Mouse (Mus musculus) limb, embryonic 10.5 days (tissue): ENCODE results near the gene Ccdc30. TPM values are rescaled to one million over a fixed set of nuclear protein-coding genes. Genes with fewer than 3 reads are reported as not detected.
A peak's percentile ranks its signal among the peaks of the same experiment; 100 is the strongest.

ENCODE experiments used
- DNase-seq: peaks from one replicate; pipeline ENCODE4 v3.0.0-alpha.2; 2017; ENCODE audit warnings: low spot score
- H3K27ac ChIP-seq: fragments of 300-500 bp; sonication (generic); 2 replicates; pipeline ENCODE4 v1.5.1; 2016; ENCODE audit warnings: mild to moderate bottlenecking
- H3K27me3 ChIP-seq: fragments of 300-500 bp; sonication (generic); 2 replicates; pipeline ENCODE4 v1.6.1; 2016; ENCODE audit warnings: low read depth, mild to moderate bottlenecking; ENCODE audit not compliant: poor library complexity, severe bottlenecking
- H3K36me3 ChIP-seq: fragments of 300-500 bp; sonication (generic); 2 replicates; pipeline ENCODE4 v1.6.1; 2016; ENCODE audit warnings: mild to moderate bottlenecking, moderate library complexity
- H3K4me1 ChIP-seq: fragments of 300-500 bp; sonication (generic); 2 replicates; pipeline ENCODE4 v1.6.1; 2016
- H3K4me3 ChIP-seq: fragments of 300-500 bp; sonication (generic); 2 replicates; pipeline ENCODE4 v1.5.1; 2016; ENCODE audit warnings: mild to moderate bottlenecking, moderate library complexity
- H3K9me3 ChIP-seq: fragments of 300-500 bp; sonication (generic); replicated peaks from 2 replicates; pipeline ENCODE4 v1.6.1; 2016; ENCODE audit warnings: mild to moderate bottlenecking
- WGBS: fragments of 180-500 bp; shearing (Covaris S2); methylation state at CpG from one replicate; pipeline ENCODE4 v1.1.7; 2016; 5-methylcytosine and 5-hydroxymethylcytosine counted together
- polyA plus RNA-seq: library from polyadenylated mRNA; unstranded; fragments of >200 nt; fragmentation: Nextera tagmentation; extraction: Ambion mirVana; gene quantifications from 2 replicates; pipeline ENCODE4 v1.2.1, GENCODE M21; 2016

Gene Ccdc30
- polyA plus RNA-seq, 1 experiment from 2014 or later, result 7.0 TPM

DNA sequence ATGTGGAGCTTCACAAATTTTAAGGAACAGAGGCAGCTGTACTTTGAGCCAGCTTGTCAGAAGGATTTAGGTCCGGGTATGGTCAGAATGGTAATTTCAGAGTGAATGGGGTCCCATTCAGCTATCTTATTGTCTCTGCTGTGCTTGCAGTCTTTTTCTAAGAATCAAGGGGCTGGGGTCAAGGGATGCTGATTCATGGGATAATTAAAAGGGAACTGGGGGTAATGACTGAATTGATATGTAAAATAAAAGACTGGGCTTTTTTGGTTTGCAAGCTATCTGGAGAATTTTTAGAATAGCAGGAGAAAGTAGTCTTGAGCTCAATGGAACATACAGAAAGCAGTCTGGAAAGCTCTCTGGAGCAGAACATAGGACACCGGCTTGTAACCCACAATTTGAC lies 11.9 kb downstream of the Ccdc30 start:
- WGBS, result 94% methylated on average over 2 of the region's 2 CpGs
- H3K9me3 ChIP-seq, result no peaks in the 10 kb centered on the region
- no peaks in the 10 kb centered on the region for H3K27me3 ChIP-seq
- H3K27ac ChIP-seq, result no peak overlapping the region
- no peak for DNase-seq
- H3K36me3 ChIP-seq, result no peaks in the 10 kb centered on the region
- H3K4me3 ChIP-seq, result no peak overlapping the region
- H3K4me1 ChIP-seq, result no peaks in the 10 kb centered on the region

- no peak for DNase-seq
Observed at GRCm38 (mm10) chr4:119400896-119401295, 14.4 kb downstream of the Ccdc30 start.

GRCm38 (mm10) chr4:119398751-119399150 lies 16.6 kb downstream of the Ccdc30 start:
- H3K9me3 ChIP-seq, result no peaks in the 10 kb centered on the region
- H3K4me1 ChIP-seq, result no peaks in the 10 kb centered on the region
- H3K36me3 ChIP-seq, result no peaks in the 10 kb centered on the region
- 90% methylated on average over 7 of the region's 7 CpGs for WGBS
- no peak overlapping the region for H3K27ac ChIP-seq
- no peak overlapping the region for H3K4me3 ChIP-seq
- no peaks in the 10 kb centered on the region for H3K27me3 ChIP-seq
- DNase-seq, result no peak

More at GRCm38 (mm10) chr4:119400896-119401295, 14.4 kb downstream of the Ccdc30 start:
- Histone ChIP-seq H3K4me1 (no peaks in the 10 kb centered on the region), H3K27me3 (no peaks in the 10 kb centered on the region), H3K27ac (no peak overlapping the region), H3K36me3 (no peaks in the 10 kb centered on the region), H3K4me3 (no peak overlapping the region), H3K9me3 (no peaks in the 10 kb centered on the region)
- 64% methylated on average over 7 of the region's 7 CpGs for WGBS

DNA sequence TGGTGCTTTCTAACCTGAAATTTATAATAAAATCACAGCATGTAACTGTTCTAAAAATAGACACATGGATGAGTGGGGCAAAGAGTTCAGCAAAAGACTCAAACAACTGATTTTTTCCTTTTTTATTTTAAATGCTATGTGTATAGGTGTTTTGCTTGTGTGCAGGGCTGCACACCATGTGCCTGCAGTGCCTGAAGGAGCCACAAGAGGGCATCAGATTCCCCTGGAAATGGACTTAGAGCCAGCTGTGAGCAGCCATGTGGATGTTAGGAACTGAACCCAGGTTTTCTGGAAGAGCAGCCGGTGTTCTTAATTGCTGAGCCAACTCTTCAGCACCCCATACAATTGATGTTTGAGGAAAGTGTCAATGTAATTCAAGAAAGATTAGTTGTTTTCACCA lies 25.0 kb downstream of the Ccdc30 start:
- Histone ChIP-seq H3K9me3 (no peaks in the 10 kb centered on the region), H3K27ac (no peak overlapping the region), H3K36me3 (no peaks in the 10 kb centered on the region), H3K4me3 (no peak overlapping the region), H3K4me1 (0 out of 2 replicates have a peak, but pooled peaks cover 2% of the 10 kb centered on the region), H3K27me3 (no peaks in the 10 kb centered on the region)
- WGBS, result 90% methylated on average over 1 of the region's 1 CpGs
- DNase-seq, result peak; percentile 47

GRCm38 (mm10) chr4:119389184-119389583 lies 26.1 kb downstream of the Ccdc30 start:
- Histone ChIP-seq H3K27ac (no peak overlapping the region), H3K36me3 (no peaks in the 10 kb centered on the region), H3K4me3 (no peak overlapping the region), H3K9me3 (no peaks in the 10 kb centered on the region), H3K4me1 (0 out of 2 replicates have a peak, but pooled peaks cover 2% of the 10 kb centered on the region), H3K27me3 (no peaks in the 10 kb centered on the region)
- WGBS, result 76% methylated on average over 3 of the region's 3 CpGs
- no peak for DNase-seq

- Histone ChIP-seq H3K9me3 (no peaks in the 10 kb centered on the region), H3K4me1 (no peaks in the 10 kb centered on the region)
- 85% methylated on average over 7 of the region's 7 CpGs for WGBS
Observed at GRCm38 (mm10) chr4:119381471-119382190, 33.7 kb downstream of the Ccdc30 start.

DNA sequence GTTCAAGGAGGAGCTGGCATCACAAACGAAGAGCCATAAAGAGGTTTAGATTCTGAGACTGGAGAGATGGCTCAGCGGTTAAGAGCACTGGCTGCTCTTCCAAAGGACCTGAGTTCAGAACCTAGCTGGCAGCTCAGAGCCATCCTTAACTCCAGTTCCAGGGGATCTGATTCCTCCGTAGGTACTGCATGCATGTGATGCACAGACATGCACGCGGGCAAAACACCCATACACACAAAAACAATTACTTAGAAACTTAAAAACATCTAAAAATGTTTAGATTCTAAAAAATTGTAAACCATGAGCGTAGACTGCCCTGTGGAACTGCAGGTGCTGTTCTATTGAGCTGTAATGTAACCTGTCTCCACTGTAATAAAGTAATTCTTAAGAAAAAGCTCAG lies 45.9 kb downstream of the Ccdc30 start:
- DNase-seq, result no peak
- no peaks in the 10 kb centered on the region for H3K9me3 ChIP-seq
- 83% methylated on average over 6 of the region's 6 CpGs for WGBS
- no peak overlapping the region for H3K4me3 ChIP-seq
- no peak overlapping the region for H3K27ac ChIP-seq
- H3K36me3 ChIP-seq, result no peaks in the 10 kb centered on the region
- H3K4me1 ChIP-seq, result no peaks in the 10 kb centered on the region
- H3K27me3 ChIP-seq, result no peaks in the 10 kb centered on the region

More at GRCm38 (mm10) chr4:119381471-119382190, 33.7 kb downstream of the Ccdc30 start:
- H3K27ac ChIP-seq, result no peak overlapping the region
- no peaks in the 10 kb centered on the region for H3K27me3 ChIP-seq
- DNase-seq, result no peak
- no peak overlapping the region for H3K4me3 ChIP-seq
- H3K36me3 ChIP-seq, result no peaks in the 10 kb centered on the region

DNA sequence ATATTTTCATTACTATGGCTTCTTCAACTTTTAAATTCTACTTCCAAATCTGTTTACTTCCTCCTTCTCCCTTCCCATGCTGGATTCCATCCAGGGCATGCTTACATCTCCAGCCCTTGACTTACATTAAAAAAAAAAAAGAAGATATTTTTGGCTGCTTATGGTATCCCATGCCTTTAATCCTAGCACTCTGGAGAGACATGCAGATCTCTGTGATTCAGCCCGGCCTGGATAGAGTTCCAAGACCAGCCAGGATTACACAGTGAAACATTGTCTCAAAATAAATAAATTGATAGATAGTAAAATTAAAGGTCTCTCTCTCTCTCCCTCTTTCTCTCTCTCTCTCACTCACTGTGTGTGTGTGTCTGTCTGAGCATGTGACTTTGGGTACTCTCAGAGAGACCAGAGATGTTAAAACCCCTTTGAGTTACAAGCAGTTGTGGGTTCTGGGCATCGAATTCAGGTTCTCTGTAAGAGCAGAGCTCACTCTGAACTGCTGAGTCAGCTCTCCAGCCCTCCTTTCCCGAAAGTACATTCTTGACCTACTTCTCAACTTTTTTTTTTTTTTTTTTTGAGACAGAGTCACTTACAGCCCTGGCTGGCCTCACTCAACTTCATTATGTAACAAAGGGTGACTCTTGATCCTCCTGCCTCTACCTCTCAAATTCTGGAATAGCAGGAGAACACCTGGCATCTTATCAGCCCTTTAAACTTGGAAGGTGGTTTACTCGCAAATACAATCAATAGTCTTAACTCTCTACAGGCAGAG lies 48.4 kb downstream of the Ccdc30 start:
- Histone ChIP-seq H3K36me3 (no peaks in the 10 kb centered on the region), H3K27me3 (no peaks in the 10 kb centered on the region), H3K4me1 (no peaks in the 10 kb centered on the region), H3K27ac (no peak overlapping the region), H3K9me3 (no peaks in the 10 kb centered on the region), H3K4me3 (no peak overlapping the region)
- no peak for DNase-seq
- WGBS, result 75% methylated on average over 4 of the region's 4 CpGs

DNA sequence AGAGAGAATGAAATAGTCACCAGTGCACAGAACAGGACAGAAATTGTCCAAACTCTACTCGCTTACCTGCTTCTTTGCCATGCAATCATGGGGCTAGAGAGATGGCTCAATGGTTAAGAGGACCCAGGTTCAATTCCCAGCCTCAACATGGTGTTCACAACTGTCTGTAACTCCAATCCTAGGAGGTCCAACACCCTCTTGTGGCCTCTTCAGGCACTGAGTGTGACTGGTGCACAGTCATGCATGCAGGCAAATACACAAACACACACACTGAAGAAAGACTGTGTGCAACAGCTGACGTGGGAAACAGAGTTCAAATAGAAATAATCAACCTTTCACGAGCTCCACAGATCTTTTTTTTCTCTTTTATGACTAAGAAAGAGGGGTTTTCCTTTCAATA lies 53.1 kb downstream of the Ccdc30 start:
- no peaks in the 10 kb centered on the region for H3K9me3 ChIP-seq
- peaks cover 10% of the 10 kb centered on the region; the same call in 1 of the 2 replicates for H3K4me1 ChIP-seq
- WGBS, result 88% methylated on average over 3 of the region's 3 CpGs
- peaks cover 4% of the 10 kb centered on the region for H3K27me3 ChIP-seq
- no peak overlapping the region for H3K27ac ChIP-seq
- H3K36me3 ChIP-seq, result no peaks in the 10 kb centered on the region
- no peak for DNase-seq
- H3K4me3 ChIP-seq, result no peak overlapping the region

DNA sequence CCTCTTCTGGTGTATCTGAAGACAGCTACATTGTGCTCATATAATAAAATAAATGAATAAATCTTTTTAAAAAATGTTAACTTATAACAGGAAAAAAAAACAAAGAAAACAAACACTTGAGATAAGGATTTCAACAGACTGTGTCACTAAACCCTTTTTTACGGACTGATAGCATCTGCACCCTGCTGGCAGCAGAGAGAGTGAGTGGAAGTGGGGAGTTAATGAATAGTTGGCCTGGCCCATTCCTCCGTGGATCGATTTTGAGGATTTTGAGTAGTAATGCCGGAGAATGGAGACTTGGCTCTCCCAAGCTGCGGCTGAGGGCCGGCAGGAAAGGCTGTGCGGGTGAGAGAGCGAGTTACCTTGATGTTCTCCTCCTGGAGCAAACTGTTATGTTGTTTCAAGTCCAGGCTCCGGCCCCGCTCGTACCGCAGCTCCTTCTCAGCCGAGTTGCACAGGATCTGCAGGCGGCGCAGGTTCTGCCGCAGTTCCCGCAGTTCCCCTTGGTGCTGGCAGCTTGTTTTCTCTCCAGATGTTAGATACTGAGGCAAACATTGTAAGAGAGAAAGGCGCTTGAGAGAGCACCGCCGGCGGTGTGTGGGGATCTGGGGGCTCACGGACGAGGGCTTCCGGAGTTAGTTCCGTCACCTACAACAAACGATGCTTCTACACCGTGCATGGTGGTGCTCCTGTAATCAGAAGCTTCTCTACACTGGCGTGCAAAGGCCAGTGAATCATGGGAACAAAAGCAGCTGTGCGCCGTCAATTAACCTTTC lies 55.9 kb downstream of the Ccdc30 start:
- 10% methylated on average over 30 of the region's 30 CpGs for WGBS
- H3K4me1 ChIP-seq, result peaks cover 17% of the 10 kb centered on the region
- H3K27ac ChIP-seq, result peak overlapping the region; percentile 85
- H3K36me3 ChIP-seq, result no peaks in the 10 kb centered on the region
- H3K27me3 ChIP-seq, result peaks cover 8% of the 10 kb centered on the region
- peak overlapping the region; percentile 55 for H3K4me3 ChIP-seq
- H3K9me3 ChIP-seq, result no peaks in the 10 kb centered on the region
- peak; percentile 70 for DNase-seq

DNA sequence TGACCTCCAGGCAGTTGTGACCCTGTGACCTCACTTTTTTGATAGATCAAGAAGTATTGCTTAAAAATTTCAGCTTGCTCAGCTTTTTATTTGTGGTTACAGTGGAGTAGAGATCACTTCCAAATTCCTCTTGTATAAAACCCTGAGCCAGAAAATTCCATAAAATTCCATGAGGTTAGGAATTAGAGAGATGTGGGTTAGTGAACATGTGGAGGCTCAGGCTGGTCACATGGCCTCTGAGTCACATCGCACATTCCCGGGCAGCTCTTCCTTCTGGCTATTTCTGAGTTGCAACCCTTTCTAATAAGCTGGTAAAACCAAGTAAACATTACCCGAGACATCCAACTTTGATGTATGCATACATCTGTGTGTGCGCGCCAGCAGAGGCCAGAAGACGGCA lies 69.8 kb downstream of the Ccdc30 start:
- H3K4me3 ChIP-seq, result no peak overlapping the region
- no peaks in the 10 kb centered on the region for H3K4me1 ChIP-seq
- WGBS, result 96% methylated on average over 6 of the region's 6 CpGs
- H3K27me3 ChIP-seq, result no peaks in the 10 kb centered on the region
- no peak overlapping the region for H3K27ac ChIP-seq
- no peaks in the 10 kb centered on the region for H3K36me3 ChIP-seq
- H3K9me3 ChIP-seq, result no peaks in the 10 kb centered on the region
- DNase-seq, result no peak

DNA sequence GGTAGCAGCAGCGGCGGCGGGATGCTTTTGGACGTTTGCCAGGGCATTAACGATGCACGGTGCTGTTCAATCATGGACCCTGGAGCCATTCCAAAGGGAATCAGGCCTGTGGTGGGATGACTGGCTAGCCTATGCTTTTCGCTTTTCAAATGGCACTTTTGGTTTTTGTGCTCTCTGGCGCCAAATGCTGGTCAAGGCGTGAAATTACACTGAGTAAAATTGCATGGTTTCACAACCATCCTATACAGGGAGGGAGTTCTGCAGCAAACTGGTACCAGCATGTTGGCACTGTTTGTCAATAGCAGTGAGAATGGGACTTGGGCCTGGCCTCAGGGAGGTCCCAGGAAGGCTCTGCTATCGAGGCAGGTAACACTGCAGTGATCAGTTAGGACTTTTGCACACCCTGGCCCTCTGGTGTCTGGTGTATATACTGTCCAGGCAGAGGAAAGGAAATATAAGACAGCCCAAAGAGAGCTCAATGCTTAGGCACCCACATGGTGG lies 76.4 kb downstream of the Ccdc30 start:
- WGBS, result 10% methylated on average over 10 of the region's 10 CpGs
- no peak overlapping the region for H3K27ac ChIP-seq
- H3K4me3 ChIP-seq, result no peak overlapping the region
- no peaks in the 10 kb centered on the region for H3K4me1 ChIP-seq
- no peaks in the 10 kb centered on the region for H3K36me3 ChIP-seq
- H3K9me3 ChIP-seq, result no peaks in the 10 kb centered on the region
- H3K27me3 ChIP-seq, result no peaks in the 10 kb centered on the region
- DNase-seq, result peak; percentile 53
